Mouse (Mus musculus): ENCODE data around the gene Cd300lb. TPM values are rescaled to one million over a fixed set of nuclear protein-coding genes. Genes with fewer than 3 reads are reported as not detected.

Gene Cd300lb
- polyA plus RNA-seq (2014; fragmentation: Illumina TruSeq; extraction: RNeasy Lipid Tissue Mini Kit (QIAGEN cat#74804); ENCODE audit: low read depth, low replicate concordance): 5.1 TPM

DNA sequence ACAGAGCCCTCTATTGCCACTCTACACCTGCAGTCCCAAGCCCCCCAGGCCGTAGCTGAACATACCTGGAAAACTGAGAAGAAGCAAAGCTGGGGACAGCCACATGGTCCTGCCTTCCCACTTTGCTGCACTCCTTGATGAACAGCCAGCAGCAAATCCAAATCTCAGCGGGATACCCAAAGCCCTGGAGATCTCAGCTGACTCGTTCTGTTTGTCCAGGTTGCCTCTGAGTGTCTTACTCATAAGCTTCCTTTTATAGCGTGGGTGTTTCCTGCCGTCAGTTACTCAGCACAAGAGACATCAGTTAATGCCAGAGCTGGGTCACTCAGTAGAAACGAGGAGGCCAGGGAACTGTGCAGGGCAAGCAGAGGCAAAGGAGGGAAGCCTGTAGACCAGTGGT lies at the start of gene Cd300lb:
Gene Cd300lb, minus strand, starts transcription at position 243 of the 400 bp plus-strand sequence.

DNA sequence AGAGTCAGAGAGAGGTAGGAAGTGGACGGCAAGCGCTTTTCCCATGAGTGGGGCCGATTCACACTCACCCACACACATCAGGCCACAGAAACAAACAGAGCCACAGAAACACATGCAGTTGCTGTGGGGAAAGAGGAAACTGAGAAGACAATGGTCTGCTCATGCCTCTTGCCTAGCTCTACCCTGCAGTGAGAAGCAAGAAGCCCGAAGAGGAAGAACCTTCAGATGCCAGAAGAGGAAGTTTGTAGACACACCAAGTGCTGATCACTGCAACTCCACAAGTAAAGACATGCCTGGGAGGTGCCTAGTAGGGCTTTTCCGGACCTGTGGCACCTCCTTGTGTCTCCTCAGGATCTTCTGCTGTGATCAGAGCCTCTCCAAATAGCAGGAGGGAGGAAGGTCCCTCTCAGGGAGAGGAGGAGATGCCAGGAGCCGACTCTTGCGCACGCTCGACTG lies 34.6 kb upstream of the Cd300lb start, which contains the start of gene Cd300c:
Gene Cd300c, minus strand, starts transcription at position 406 of the 456 bp plus-strand sequence.

DNA sequence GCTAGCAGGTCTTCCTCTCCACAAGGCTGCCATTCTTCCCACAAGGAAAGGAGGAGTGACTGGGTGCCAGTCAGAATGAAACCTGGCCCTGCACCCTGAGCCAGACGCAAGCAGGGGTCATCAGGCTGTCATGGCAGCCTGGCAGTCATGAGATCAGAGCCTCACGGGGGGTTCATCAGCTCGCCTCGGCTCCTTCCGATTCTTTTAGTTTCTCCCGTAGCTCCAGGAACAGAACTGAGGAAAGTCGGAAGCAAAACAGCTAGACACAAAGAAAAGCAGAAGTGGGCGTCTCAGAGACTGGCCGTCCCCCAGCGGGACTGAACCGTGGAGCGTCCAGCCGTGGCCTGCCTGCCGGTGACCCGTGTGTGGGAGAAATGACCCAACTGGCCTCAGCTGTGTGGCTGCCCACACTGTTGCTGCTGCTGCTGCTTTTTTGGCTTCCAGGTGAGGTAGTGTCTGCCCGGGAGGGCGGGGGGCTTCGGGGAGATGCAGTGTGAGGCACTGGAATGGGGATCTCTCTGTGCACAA lies 44.1 kb downstream of the Cd300lb start, which contains the start of gene Cd300a:
Gene Cd300a, plus strand, starts transcription at position 51 of the 528 bp plus-strand sequence.

Other genes with a start within 250 kb of the Cd300lb start
- 2.7 TPM for gene Dnaic2, start 207.0 kb downstream of the Cd300lb start, polyA plus RNA-seq (2014; fragmentation: Illumina TruSeq; extraction: RNeasy Lipid Tissue Mini Kit (QIAGEN cat#74804); ENCODE audit: low read depth, low replicate concordance)
- 2.4 TPM for gene Kif19a, start 169.0 kb downstream of the Cd300lb start, polyA plus RNA-seq (2014; fragmentation: Illumina TruSeq; extraction: RNeasy Lipid Tissue Mini Kit (QIAGEN cat#74804); ENCODE audit: low read depth, low replicate concordance)
- 2.4 TPM for gene Btbd17, start 138.4 kb downstream of the Cd300lb start, polyA plus RNA-seq (2014; fragmentation: Illumina TruSeq; extraction: RNeasy Lipid Tissue Mini Kit (QIAGEN cat#74804); ENCODE audit: low read depth, low replicate concordance)
- gene Gpr142, start 135.5 kb downstream of the Cd300lb start, polyA plus RNA-seq (2014; fragmentation: Illumina TruSeq; extraction: RNeasy Lipid Tissue Mini Kit (QIAGEN cat#74804); ENCODE audit: low read depth, low replicate concordance): 0.29 TPM
- 71.0 TPM for gene Gprc5c, start 83.2 kb downstream of the Cd300lb start, polyA plus RNA-seq (2014; fragmentation: Illumina TruSeq; extraction: RNeasy Lipid Tissue Mini Kit (QIAGEN cat#74804); ENCODE audit: low read depth, low replicate concordance)
- gene Cd300a, start 44.3 kb downstream of the Cd300lb start, polyA plus RNA-seq (2014; fragmentation: Illumina TruSeq; extraction: RNeasy Lipid Tissue Mini Kit (QIAGEN cat#74804); ENCODE audit: low read depth, low replicate concordance): 8.6 TPM
- not detected for gene Cd300c, start 34.8 kb upstream of the Cd300lb start, polyA plus RNA-seq (2014; fragmentation: Illumina TruSeq; extraction: RNeasy Lipid Tissue Mini Kit (QIAGEN cat#74804); ENCODE audit: low read depth, low replicate concordance)
- 5.6 TPM for gene Cd300ld, start 55.5 kb upstream of the Cd300lb start, polyA plus RNA-seq (2014; fragmentation: Illumina TruSeq; extraction: RNeasy Lipid Tissue Mini Kit (QIAGEN cat#74804); ENCODE audit: low read depth, low replicate concordance)
- 6.4 TPM for gene Cd300c2, start 67.5 kb upstream of the Cd300lb start, polyA plus RNA-seq (2014; fragmentation: Illumina TruSeq; extraction: RNeasy Lipid Tissue Mini Kit (QIAGEN cat#74804); ENCODE audit: low read depth, low replicate concordance)
- not detected for gene Cd300ld2, start 81.8 kb upstream of the Cd300lb start, polyA plus RNA-seq (2014; fragmentation: Illumina TruSeq; extraction: RNeasy Lipid Tissue Mini Kit (QIAGEN cat#74804); ENCODE audit: low read depth, low replicate concordance)
- gene Cd300ld4, start 92.6 kb upstream of the Cd300lb start, polyA plus RNA-seq (2014; fragmentation: Illumina TruSeq; extraction: RNeasy Lipid Tissue Mini Kit (QIAGEN cat#74804); ENCODE audit: low read depth, low replicate concordance): 5.1 TPM
- gene Cd300ld5, start 103.4 kb upstream of the Cd300lb start, polyA plus RNA-seq (2014; fragmentation: Illumina TruSeq; extraction: RNeasy Lipid Tissue Mini Kit (QIAGEN cat#74804); ENCODE audit: low read depth, low replicate concordance): 7.2 TPM
- gene Cd300ld3, start 114.0 kb upstream of the Cd300lb start, polyA plus RNA-seq (2014; fragmentation: Illumina TruSeq; extraction: RNeasy Lipid Tissue Mini Kit (QIAGEN cat#74804); ENCODE audit: low read depth, low replicate concordance): 17.1 TPM
- not detected for gene Cd300e, start 127.8 kb upstream of the Cd300lb start, polyA plus RNA-seq (2014; fragmentation: Illumina TruSeq; extraction: RNeasy Lipid Tissue Mini Kit (QIAGEN cat#74804); ENCODE audit: low read depth, low replicate concordance)
- gene Rab37, start 157.0 kb upstream of the Cd300lb start, polyA plus RNA-seq (2014; fragmentation: Illumina TruSeq; extraction: RNeasy Lipid Tissue Mini Kit (QIAGEN cat#74804); ENCODE audit: low read depth, low replicate concordance): 0.61 TPM
- 0.52 TPM for gene Cd300lf, start 199.6 kb upstream of the Cd300lb start, polyA plus RNA-seq (2014; fragmentation: Illumina TruSeq; extraction: RNeasy Lipid Tissue Mini Kit (QIAGEN cat#74804); ENCODE audit: low read depth, low replicate concordance)
- gene Slc9a3r1, start 229.0 kb upstream of the Cd300lb start, polyA plus RNA-seq (2014; fragmentation: Illumina TruSeq; extraction: RNeasy Lipid Tissue Mini Kit (QIAGEN cat#74804); ENCODE audit: low read depth, low replicate concordance): 73.1 TPM

Data from adipose tissue, adult 10 weeks (tissue).